Mouse (Mus musculus): ENCODE results near the gene Spns2.

DNA sequence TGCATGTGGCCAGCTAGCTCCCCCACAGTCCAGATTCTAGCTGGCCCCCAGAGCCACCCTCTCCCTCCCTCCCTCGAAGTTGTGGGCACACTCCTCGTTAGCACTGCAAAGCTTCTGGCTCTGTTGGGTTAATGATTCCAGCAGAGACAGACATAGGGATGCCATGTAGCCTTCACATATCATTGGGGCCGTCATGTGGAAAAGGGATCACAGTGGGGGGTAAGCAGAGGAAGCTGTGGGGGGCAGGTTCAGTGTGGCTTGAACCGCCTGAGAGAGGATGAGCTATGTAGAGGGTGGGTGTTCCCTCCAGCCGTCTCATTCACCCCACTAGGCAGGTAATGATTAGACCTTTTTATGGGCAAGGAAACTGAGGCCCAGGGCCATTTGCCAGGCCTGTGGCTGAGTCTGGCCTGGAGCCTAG is 13.8 kb upstream of the Spns2 start:
- no peak for TF ChIP-seq CTCF (IDR thresholded peaks at IDR 0.05; ENCODE audit: low read depth)
- TF ChIP-seq EP300 (optimal IDR thresholded peaks at IDR 0.05): no peak

Data from stomach, postnatal 0 days (tissue).